Mouse (Mus musculus) forebrain, embryonic 16.5 days (tissue): ENCODE measurements around the gene Eif3k. TPM values are rescaled to one million over a fixed set of nuclear protein-coding genes. Genes with fewer than 3 reads are reported as not detected.
A peak's percentile ranks its signal among the peaks of the same experiment; 100 is the strongest.

ENCODE experiments used
- ATAC-seq: fragments of 200-750 bp; cut with Nextera tagmentation; 2 replicates; pipeline ENCODE4 v1.8.0; 2017; ENCODE audit warnings: mild to moderate bottlenecking, moderate library complexity
- H3K27ac ChIP-seq: fragments of 300-500 bp; sonication (generic); 2 replicates; pipeline ENCODE4 v1.5.1; 2014; ENCODE audit warnings: low read length, control low read depth
- H3K27me3 ChIP-seq: fragments of 300-500 bp; sonication (generic); replicated peaks from 2 replicates; pipeline ENCODE4 v1.6.1; 2014; ENCODE audit warnings: low read length; ENCODE audit not compliant: control insufficient read depth, insufficient read depth
- H3K36me3 ChIP-seq: fragments of 300-500 bp; sonication (generic); 2 replicates; pipeline ENCODE4 v1.6.1; 2014; ENCODE audit not compliant: control insufficient read depth, insufficient read depth
- H3K4me1 ChIP-seq: fragments of 300-500 bp; sonication (generic); replicated peaks from 2 replicates; pipeline ENCODE4 v1.6.1; 2014; ENCODE audit warnings: low read length; ENCODE audit not compliant: control insufficient read depth, insufficient read depth
- H3K4me2 ChIP-seq: fragments of 300-500 bp; sonication (generic); 2 replicates; pipeline ENCODE4 v1.6.1; 2014; ENCODE audit warnings: mild to moderate bottlenecking, low read length, control low read depth
- H3K4me3 ChIP-seq: fragments of 300-500 bp; sonication (generic); replicated peaks from 2 replicates; pipeline ENCODE4 v1.5.1; 2014; ENCODE audit warnings: mild to moderate bottlenecking, low read length, control low read depth
- H3K9ac ChIP-seq: fragments of 300-500 bp; sonication (generic); replicated peaks from 2 replicates; pipeline ENCODE4 v1.6.1; 2014; ENCODE audit warnings: low read depth, low read length, control low read depth
- H3K9me3 ChIP-seq: fragments of 300-500 bp; sonication (generic); 2 replicates; pipeline ENCODE4 v1.6.1; 2016; ENCODE audit warnings: low read length; ENCODE audit not compliant: control insufficient read depth
- WGBS: fragments of 180-500 bp; shearing (Covaris S2); extraction: QIAGEN DNeasy Blood & Tissue Kit; methylation state at CpG from one replicate; pipeline ENCODE4 v1.1.7; 2014; 5-methylcytosine and 5-hydroxymethylcytosine counted together
- polyA plus RNA-seq: library from polyadenylated mRNA; unstranded; fragments of >200 nt; fragmentation: Nextera tagmentation; extraction: Ambion mirVana; gene quantifications from 2 replicates; pipeline ENCODE4 v1.2.1, GENCODE M21; 2015

The Eif3k gene
- polyA plus RNA-seq, 1 experiment from 2014 or later = 296 TPM

- 64% methylated on average over 5 of the region's 5 CpGs for WGBS
- H3K9me3 ChIP-seq = no peaks in the 10 kb centered on the region
- ATAC-seq = no peak
- H3K9ac ChIP-seq = no peak overlapping the region
- no peaks in the 10 kb centered on the region for H3K36me3 ChIP-seq
- H3K27me3 ChIP-seq = no peaks in the 10 kb centered on the region
- H3K27ac ChIP-seq = no peak overlapping the region
- no peak overlapping the region for H3K4me3 ChIP-seq
- no peaks in the 10 kb centered on the region for H3K4me1 ChIP-seq
- no peak overlapping the region for H3K4me2 ChIP-seq
Measured at GRCm38 (mm10) chr7:28991616-28992015, 10.0 kb upstream of the Eif3k start.

- no peak overlapping the region for H3K4me3 ChIP-seq
- H3K4me2 ChIP-seq = no peak overlapping the region
- no peak overlapping the region for H3K27ac ChIP-seq
- ATAC-seq = no peak
- H3K9ac ChIP-seq = no peak overlapping the region
- no peaks in the 10 kb centered on the region for H3K27me3 ChIP-seq
- H3K4me1 ChIP-seq = no peaks in the 10 kb centered on the region
- WGBS = 59% methylated on average over 14 of the region's 14 CpGs
- no peaks in the 10 kb centered on the region for H3K9me3 ChIP-seq
- H3K36me3 ChIP-seq = no peaks in the 10 kb centered on the region
Measured at GRCm38 (mm10) chr7:28990766-28991273, 9.2 kb upstream of the Eif3k start.

GRCm38 (mm10) chr7:28985207-28985606 is 3.5 kb upstream of the Eif3k start:
- Histone ChIP-seq H3K4me2 (no peak overlapping the region), H3K9ac (no peak overlapping the region), H3K27ac (no peak overlapping the region), H3K36me3 (no peaks in the 10 kb centered on the region), H3K27me3 (no peaks in the 10 kb centered on the region), H3K4me3 (no peak overlapping the region), H3K9me3 (no peaks in the 10 kb centered on the region), H3K4me1 (peaks cover 13% of the 10 kb centered on the region)
- 85% methylated on average over 7 of the region's 7 CpGs for WGBS
- no peak for ATAC-seq

- Histone ChIP-seq H3K36me3 (no peaks in the 10 kb centered on the region), H3K4me2 (no peak overlapping the region), H3K27ac (no peak overlapping the region), H3K9ac (no peak overlapping the region), H3K9me3 (no peaks in the 10 kb centered on the region), H3K4me3 (no peak overlapping the region), H3K4me1 (peaks cover 13% of the 10 kb centered on the region), H3K27me3 (no peaks in the 10 kb centered on the region)
- ATAC-seq = no peak
- 86% methylated on average over 1 of the region's 1 CpGs for WGBS
Measured at GRCm38 (mm10) chr7:28984452-28984851, 2.8 kb upstream of the Eif3k start.

- H3K9me3 ChIP-seq = no peaks in the 10 kb centered on the region
Measured at GRCm38 (mm10) chr7:28983849-28984248, 2.2 kb upstream of the Eif3k start.

GRCm38 (mm10) chr7:28983141-28983564 is 1.5 kb upstream of the Eif3k start:
- Histone ChIP-seq H3K36me3 (no peaks in the 10 kb centered on the region; the same call in 1 of the 2 replicates), H3K9ac (no peak overlapping the region), H3K4me3 (no peak overlapping the region), H3K27ac (no peak overlapping the region), H3K27me3 (no peaks in the 10 kb centered on the region), H3K9me3 (no peaks in the 10 kb centered on the region), H3K4me2 (no peak overlapping the region), H3K4me1 (peaks cover 13% of the 10 kb centered on the region)
- ATAC-seq = no peak
- 69% methylated on average over 11 of the region's 11 CpGs for WGBS

More at GRCm38 (mm10) chr7:28983849-28984248, 2.2 kb upstream of the Eif3k start:
- Histone ChIP-seq H3K4me2 (no peak overlapping the region), H3K27me3 (no peaks in the 10 kb centered on the region), H3K9ac (no peak overlapping the region), H3K27ac (no peak overlapping the region), H3K36me3 (no peaks in the 10 kb centered on the region), H3K4me3 (no peak overlapping the region), H3K4me1 (peaks cover 13% of the 10 kb centered on the region)
- ATAC-seq = no peak
- 79% methylated on average over 4 of the region's 4 CpGs for WGBS

GRCm38 (mm10) chr7:28982274-28983013 is 780 bp upstream of the Eif3k start:
- peaks cover 5% of the 10 kb centered on the region for H3K36me3 ChIP-seq
- H3K9me3 ChIP-seq = no peaks in the 10 kb centered on the region
- H3K27me3 ChIP-seq = no peaks in the 10 kb centered on the region
- H3K4me2 ChIP-seq = peak overlapping the region; percentile 74
- peak overlapping the region; percentile 50 for H3K4me3 ChIP-seq
- peak overlapping the region; percentile 59 for H3K9ac ChIP-seq
- peak overlapping the region; percentile 47 for H3K27ac ChIP-seq
- peak; percentile 55 for ATAC-seq
- WGBS = 15% methylated on average over 19 of the region's 19 CpGs
- peaks cover 13% of the 10 kb centered on the region for H3K4me1 ChIP-seq

- H3K9me3 ChIP-seq = no peaks in the 10 kb centered on the region
- WGBS = 87% methylated on average over 9 of the region's 9 CpGs
- H3K4me3 ChIP-seq = no peak overlapping the region
- no peak overlapping the region for H3K9ac ChIP-seq
- peaks cover 12% of the 10 kb centered on the region for H3K4me1 ChIP-seq
- peaks cover 24% of the 10 kb centered on the region for H3K36me3 ChIP-seq
- H3K4me2 ChIP-seq = no peak overlapping the region
- H3K27ac ChIP-seq = no peak overlapping the region
- H3K27me3 ChIP-seq = no peaks in the 10 kb centered on the region
- ATAC-seq = no peak
Measured at GRCm38 (mm10) chr7:28977556-28977955, 4.1 kb downstream of the Eif3k start.

- H3K4me2 ChIP-seq = no peak overlapping the region
- H3K9ac ChIP-seq = no peak overlapping the region
- no peaks in the 10 kb centered on the region for H3K9me3 ChIP-seq
- peaks cover 4% of the 10 kb centered on the region; the same call in 1 of the 2 replicates for H3K4me1 ChIP-seq
- peaks cover 28% of the 10 kb centered on the region for H3K36me3 ChIP-seq
- no peak for ATAC-seq
- H3K27ac ChIP-seq = no peak overlapping the region
- H3K27me3 ChIP-seq = no peaks in the 10 kb centered on the region
- no peak overlapping the region for H3K4me3 ChIP-seq
- WGBS = 82% methylated on average over 8 of the region's 8 CpGs
Measured at GRCm38 (mm10) chr7:28973025-28973424, 8.6 kb downstream of the Eif3k start.
